Mouse (Mus musculus) heart, postnatal 0 days (tissue): ENCODE measurements around the gene Tmem238l.

Experiments used
- CTCF ChIP-seq: IDR thresholded peaks from 2 replicates; pipeline ENCODE4 v1.5.1; 2016; ENCODE audit warnings: antibody characterized with exemption, control low read depth, low read depth
- EP300 ChIP-seq: IDR thresholded peaks from 2 replicates; pipeline ENCODE4 v1.6.1; 2016; ENCODE audit warnings: antibody characterized with exemption, low read depth

- TF ChIP-seq CTCF = no peak
- no peak for TF ChIP-seq EP300
These were observed 17.1 kb downstream of the Tmem238l start for GRCm38 (mm10) chr11:66973507-66973906.
